ENCODE assay signal across 7 mouse cellular contexts in genomic region chr14:26206926-26207247, GRCm38 (mm10). TPM values are rescaled to one million over a fixed set of nuclear protein-coding genes. Genes with fewer than 3 reads are reported as not detected.
DNase-seq lines count a peak whose midpoint lies in the region; ATAC-seq lines count a peak whose summit lies in the region.
"Not testable (repeated sequence)": the region's sequence is repeated elsewhere in the genome, so short reads cannot be mapped to it uniquely, and the experiment has no call there.

Gene Tmem254b, minus strand, starts transcription at chr14:26207041.

- not testable (repeated sequence) for H3K27ac ChIP-seq in forebrain, embryonic 16.5 days (ENCODE audit: low read length); hindbrain, embryonic 10.5 days; kidney, embryonic 16.5 days (ENCODE audit: low read length); limb, embryonic 12.5 days; macrophage; neural tube, embryonic 14.5 days (ENCODE audit: low read depth, low read length)

- H3K27me3 ChIP-seq in forebrain, embryonic 16.5 days (replicated peaks; ENCODE audit: control insufficient read depth, insufficient read depth, low read length); hindbrain, embryonic 10.5 days (ENCODE audit: insufficient read depth, poor library complexity, severe bottlenecking); kidney, embryonic 16.5 days (ENCODE audit: insufficient read depth, low read length); limb, embryonic 12.5 days; neural tube, embryonic 14.5 days (ENCODE audit: control insufficient read depth, insufficient read depth, low read length): not testable (repeated sequence)

- not testable (repeated sequence) for H3K4me1 ChIP-seq in forebrain, embryonic 16.5 days (replicated peaks; ENCODE audit: control insufficient read depth, insufficient read depth, low read length); hindbrain, embryonic 10.5 days (replicated peaks); kidney, embryonic 16.5 days (ENCODE audit: insufficient read depth, low read length); limb, embryonic 12.5 days (replicated peaks); neural tube, embryonic 14.5 days (ENCODE audit: control insufficient read depth, insufficient read depth, low read length)

- H3K36me3 ChIP-seq in forebrain, embryonic 16.5 days (ENCODE audit: control insufficient read depth, insufficient read depth); hindbrain, embryonic 10.5 days; kidney, embryonic 16.5 days (ENCODE audit: insufficient read depth, low read length); limb, embryonic 12.5 days; macrophage (ENCODE audit: inconsistent target); neural tube, embryonic 14.5 days (ENCODE audit: control insufficient read depth, insufficient read depth, low read length): not testable (repeated sequence)

- not testable (repeated sequence) for H3K9me3 ChIP-seq in forebrain, embryonic 16.5 days (ENCODE audit: control insufficient read depth, low read length); hindbrain, embryonic 10.5 days; kidney, embryonic 16.5 days (ENCODE audit: low read length); limb, embryonic 12.5 days; neural tube, embryonic 14.5 days (ENCODE audit: control insufficient read depth, low read length)

- DNase-seq in hindbrain, embryonic 10.5 days (ENCODE audit: low spot score), result not testable (repeated sequence)

- peak; percentile 91 for ATAC-seq in common myeloid progenitor, adult 5-6 weeks (replicated peaks; ENCODE audit: low read depth, poor library complexity, severe bottlenecking)
- ATAC-seq in forebrain, embryonic 16.5 days, result peak; percentile 83
- peak; percentile 84 for ATAC-seq in kidney, embryonic 16.5 days (ENCODE audit: low FRiP score, low TSS enrichment)
- not testable (repeated sequence) for ATAC-seq in limb, embryonic 12.5 days (ENCODE audit: insufficient number of reproducible peaks, insufficient read depth, low FRiP score, low TSS enrichment, low read depth)
- ATAC-seq in neural tube, embryonic 14.5 days (ENCODE audit: low read depth), result peak; percentile 92

- not testable (repeated sequence) for H3K79me2 ChIP-seq in macrophage (ENCODE audit: inconsistent target)

- no CpG with 5 or more reads among the region's 10 CpGs for WGBS in forebrain, embryonic 16.5 days
- no CpG with 5 or more reads among the region's 10 CpGs for WGBS in hindbrain, embryonic 10.5 days
- no CpG with 5 or more reads among the region's 10 CpGs for WGBS in kidney, embryonic 16.5 days
- WGBS in limb, embryonic 12.5 days, result no CpG with 5 or more reads among the region's 10 CpGs
- no CpG with 5 or more reads among the region's 10 CpGs for WGBS in macrophage (ENCODE audit: missing documents)
- no CpG with 5 or more reads among the region's 10 CpGs for WGBS in neural tube, embryonic 14.5 days

- not testable (repeated sequence) for H3K9ac ChIP-seq in forebrain, embryonic 16.5 days (replicated peaks; ENCODE audit: low read depth, low read length); kidney, embryonic 16.5 days (replicated peaks; ENCODE audit: low read length); limb, embryonic 12.5 days (replicated peaks); neural tube, embryonic 14.5 days (replicated peaks; ENCODE audit: low read depth, low read length)

- H3K4me2 ChIP-seq in forebrain, embryonic 16.5 days (ENCODE audit: low read length); kidney, embryonic 16.5 days (replicated peaks; ENCODE audit: low read depth, low read length); limb, embryonic 12.5 days; neural tube, embryonic 14.5 days (ENCODE audit: low read depth, low read length): not testable (repeated sequence)

- not testable (repeated sequence) for H3K4me3 ChIP-seq in forebrain, embryonic 16.5 days (replicated peaks; ENCODE audit: low read length); hindbrain, embryonic 10.5 days; kidney, embryonic 16.5 days (ENCODE audit: low read length); limb, embryonic 12.5 days (replicated peaks); macrophage (ENCODE audit: inconsistent target); neural tube, embryonic 14.5 days (ENCODE audit: low read depth, low read length)

RNA-seq across cellular contexts. Expression of gene Tmem254b, which starts in this region (rescaled TPM):
- total RNA-seq in common myeloid progenitor, adult 5-6 weeks (2017), result 25.3 and 31.1 TPM in 2 replicates
- polyA plus RNA-seq in forebrain, embryonic 16.5 days (2015; fragmentation: Nextera tagmentation; extraction: Ambion mirVana), result 18.0 and 23.1 TPM in 2 replicates
- 19.0 and 22.2 TPM in 2 replicates for polyA plus RNA-seq in hindbrain, embryonic 10.5 days (2016; fragmentation: Nextera tagmentation; extraction: Ambion mirVana)
- polyA plus RNA-seq in kidney, embryonic 16.5 days (2015; fragmentation: Nextera tagmentation; extraction: Ambion mirVana), result 37.9 and 40.3 TPM in 2 replicates
- 22.5 and 24.0 TPM in 2 replicates for polyA plus RNA-seq in limb, embryonic 12.5 days (2016; fragmentation: Nextera tagmentation; extraction: Ambion mirVana)
- total RNA-seq in macrophage (2018; cell fraction: chromatin; rRNA removed), result 1 to 10 TPM in 6 of 26 experiments, under 1 TPM in 3, not detected in 17; 0.62 to 5.5 (median 1.5) TPM
- total RNA-seq in macrophage (2018; cell fraction: cytosol; rRNA removed), result 10 to 100 TPM in 25 of 26 experiments, 1 to 10 TPM in 1; 9.5 to 19.0 (median 14.9) TPM
- 10 to 100 TPM in 1 of 26 experiments, 1 to 10 TPM in 23, not detected in 2; 1.1 to 10.1 (median 3.2) TPM for total RNA-seq in macrophage (2018; cell fraction: nucleus; rRNA removed)
- 10.3 to 18.0 TPM (median 14.9 TPM) in 3 replicates for polyA plus RNA-seq in macrophage (2018)
- polyA plus RNA-seq in neural tube, embryonic 14.5 days (2014; fragmentation: Nextera tagmentation; extraction: Ambion mirVana), result 23.3 and 28.7 TPM in 2 replicates
